Mouse (Mus musculus) lung, embryonic 14.5 days (tissue): ENCODE data around the gene Hist1h2ab. TPM values are rescaled to one million over a fixed set of nuclear protein-coding genes. Genes with fewer than 3 reads are reported as not detected.
A peak's percentile ranks its signal among the peaks of the same experiment; 100 is the strongest.
"Not testable (repeated sequence)": the region's sequence is repeated elsewhere in the genome, so short reads cannot be mapped to it uniquely, and the experiment has no call there.

Experiments
- ATAC-seq: fragments of 200-750 bp; cut with Nextera tagmentation; 2 replicates; pipeline ENCODE4 v1.8.0; 2017; ENCODE audit warnings: mild to moderate bottlenecking, moderate TSS enrichment, moderate library complexity; ENCODE audit not compliant: insufficient read depth
- DNase-seq: peaks from one replicate; pipeline ENCODE4 v3.0.0-alpha.2; 2015
- H3K27ac ChIP-seq: fragments of 300-500 bp; sonication (generic); 2 replicates; pipeline ENCODE4 v1.5.1; 2014; ENCODE audit warnings: low read depth, mild to moderate bottlenecking, moderate library complexity
- H3K27me3 ChIP-seq: fragments of 300-500 bp; sonication (generic); 2 replicates; pipeline ENCODE4 v1.6.1; 2014; ENCODE audit warnings: low read length, control low read depth; ENCODE audit not compliant: insufficient read depth
- H3K36me3 ChIP-seq: fragments of 300-500 bp; sonication (generic); 2 replicates; pipeline ENCODE4 v1.6.1; 2014; ENCODE audit warnings: control low read depth; ENCODE audit not compliant: insufficient read depth
- H3K4me1 ChIP-seq: fragments of 300-500 bp; sonication (generic); 2 replicates; pipeline ENCODE4 v1.6.1; 2014; ENCODE audit warnings: antibody characterized with exemption, control low read depth; ENCODE audit not compliant: insufficient read depth
- H3K4me2 ChIP-seq: fragments of 300-500 bp; sonication (generic); 2 replicates; pipeline ENCODE4 v1.6.1; 2014; ENCODE audit warnings: mild to moderate bottlenecking
- H3K4me3 ChIP-seq: fragments of 300-500 bp; sonication (generic); 2 replicates; pipeline ENCODE4 v1.5.1; 2014; ENCODE audit warnings: low read depth, low read length
- H3K9ac ChIP-seq: fragments of 300-500 bp; sonication (generic); 2 replicates; pipeline ENCODE4 v1.6.1; 2014
- H3K9me3 ChIP-seq: fragments of 300-500 bp; sonication (generic); 2 replicates; pipeline ENCODE4 v1.6.1; 2016; ENCODE audit warnings: low read depth, low read length, control low read depth
- CTCF ChIP-seq: IDR thresholded peaks from 2 replicates; pipeline ENCODE4 v1.5.1; 2016; ENCODE audit warnings: antibody characterized with exemption, low read depth
- WGBS: fragments of 180-500 bp; shearing (Covaris S2); extraction: QIAGEN DNeasy Blood & Tissue Kit; methylation state at CpG from one replicate; pipeline ENCODE4 v1.1.7; 2014; 5-methylcytosine and 5-hydroxymethylcytosine counted together
- polyA plus RNA-seq: library from polyadenylated mRNA; unstranded; fragments of >200 nt; fragmentation: Nextera tagmentation; extraction: Ambion mirVana; gene quantifications from 2 replicates; pipeline ENCODE4 v1.2.1, GENCODE M21; 2014

Hist1h2ab gene
- polyA plus RNA-seq, 1 experiment from 2014 or later, result 71.5 TPM

DNA sequence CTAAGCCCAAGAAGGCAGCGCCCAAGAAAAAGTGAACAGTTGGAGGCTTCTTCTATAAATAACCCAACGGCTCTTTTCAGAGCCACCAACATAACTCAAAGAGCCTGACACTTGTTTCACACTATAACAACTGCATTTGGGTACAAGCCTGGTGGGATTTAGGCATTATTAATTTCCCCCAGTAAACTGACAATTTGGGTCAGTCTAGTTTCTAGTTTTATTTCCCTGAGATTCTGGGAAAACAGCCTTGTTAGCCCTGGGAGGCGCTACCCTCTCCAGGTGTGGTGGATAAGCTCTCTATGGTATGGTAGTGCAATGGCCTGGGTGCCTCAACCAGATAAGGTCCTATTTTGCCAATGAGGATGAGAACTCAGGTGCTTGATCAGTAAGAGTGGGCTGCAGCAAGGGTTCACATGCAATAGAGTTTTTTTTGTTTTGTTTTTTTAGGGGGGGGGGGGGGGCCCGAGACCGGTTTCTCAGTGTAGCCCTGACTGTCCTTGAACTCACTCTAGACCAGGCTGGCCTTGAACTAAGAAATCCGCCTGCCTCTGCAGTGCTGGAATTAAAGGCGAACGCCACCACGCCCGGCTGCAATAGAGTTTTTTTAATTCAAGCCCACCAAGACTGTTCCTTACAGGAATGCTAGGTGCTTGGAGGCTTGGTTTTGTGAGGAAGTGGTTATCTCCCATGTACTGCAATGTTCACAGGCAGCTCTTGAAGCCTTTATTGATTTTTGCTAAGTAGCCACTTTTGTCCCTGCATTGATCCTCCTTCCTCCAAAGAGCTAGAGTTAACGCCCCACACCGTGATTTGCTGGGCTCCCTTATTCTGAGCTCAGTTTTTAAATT is 13.6 kb downstream of the Hist1h2ab start:
- DNase-seq (peak; percentile 38), ATAC-seq (no peak)
- H3K27me3 ChIP-seq, result no peaks in the 10 kb centered on the region
- H3K4me3 ChIP-seq, result peak overlapping the region; percentile 54
- peaks cover 5% of the 10 kb centered on the region; the same call in 1 of the 2 replicates for H3K4me1 ChIP-seq
- peak overlapping the region; percentile 76 for H3K9ac ChIP-seq
- H3K4me2 ChIP-seq, result peak overlapping the region; percentile 90
- TF ChIP-seq CTCF, result no peak
- H3K27ac ChIP-seq, result peak overlapping the region; percentile 99
- 27% methylated on average over 11 of the region's 12 CpGs for WGBS
- H3K9me3 ChIP-seq, result no peaks in the 10 kb centered on the region
- no peaks in the 10 kb centered on the region for H3K36me3 ChIP-seq

- Histone ChIP-seq H3K27ac (peak overlapping the region; percentile 66; the same call in 1 of the 2 replicates), H3K36me3 (no peaks in the 10 kb centered on the region), H3K9me3 (no peaks in the 10 kb centered on the region), H3K4me3 (no peak overlapping the region), H3K4me2 (peak overlapping the region; percentile 90; the same call in 1 of the 2 replicates), H3K9ac (0 out of 2 replicates have a peak overlapping the region, but pooled peaks have one; percentile 76), H3K27me3 (no peaks in the 10 kb centered on the region), H3K4me1 (peaks cover 5% of the 10 kb centered on the region; the same call in 1 of the 2 replicates)
- DNase-seq (no peak), ATAC-seq (no peak)
- TF ChIP-seq CTCF, result no peak
- WGBS, result 44% methylated on average over 1 of the region's 1 CpGs
These were observed 14.2 kb downstream of the Hist1h2ab start for GRCm38 (mm10) chr13:23765172-23765513.

- Histone ChIP-seq H3K4me1 (peaks cover 5% of the 10 kb centered on the region; the same call in 1 of the 2 replicates), H3K36me3 (no peaks in the 10 kb centered on the region), H3K9me3 (no peaks in the 10 kb centered on the region), H3K4me3 (no peak overlapping the region), H3K27me3 (no peaks in the 10 kb centered on the region), H3K9ac (no peak overlapping the region), H3K4me2 (no peak overlapping the region), H3K27ac (no peak overlapping the region)
- TF ChIP-seq CTCF, result no peak
- ATAC-seq (no peak), DNase-seq (no peak)
These were observed 15.8 kb downstream of the Hist1h2ab start for GRCm38 (mm10) chr13:23766772-23767171.

DNA sequence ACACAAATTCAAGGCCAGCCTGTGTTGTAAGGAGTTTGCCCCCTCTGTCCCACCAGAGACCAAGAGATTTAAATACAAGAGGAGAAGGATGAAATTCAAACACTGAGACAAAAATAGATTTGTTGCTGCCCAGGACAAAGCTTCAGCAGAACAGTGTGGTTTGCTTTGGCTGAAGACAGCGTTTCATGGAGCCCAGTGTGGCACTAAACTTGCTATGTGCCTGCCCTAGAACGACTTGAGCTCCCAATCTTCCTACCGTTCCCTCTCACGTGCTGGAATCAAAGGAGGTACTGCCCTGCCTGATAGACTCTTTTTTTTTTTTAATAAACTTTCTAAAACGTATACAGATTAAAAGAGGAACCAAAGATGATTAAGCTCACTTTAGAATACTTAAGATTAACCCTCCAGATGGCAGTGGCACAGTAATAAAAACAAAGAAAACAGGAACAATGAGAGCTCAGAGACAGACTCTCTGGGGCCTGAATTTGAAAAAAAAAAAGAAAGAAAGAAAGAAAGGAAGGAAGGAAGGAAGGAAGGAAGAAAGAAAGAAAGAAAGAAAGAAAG is 18.0 kb downstream of the Hist1h2ab start:
- H3K4me3 ChIP-seq, result no peak overlapping the region
- ATAC-seq, result no peak
- no peaks in the 10 kb centered on the region for H3K36me3 ChIP-seq
- no peak for DNase-seq
- H3K4me1 ChIP-seq, result peaks cover 4% of the 10 kb centered on the region; the same call in 1 of the 2 replicates
- no peak overlapping the region for H3K4me2 ChIP-seq
- H3K9me3 ChIP-seq, result no peaks in the 10 kb centered on the region
- no peak overlapping the region for H3K27ac ChIP-seq
- no peaks in the 10 kb centered on the region for H3K27me3 ChIP-seq
- TF ChIP-seq CTCF, result no peak
- WGBS, result 47% methylated on average over 5 of the region's 5 CpGs
- no peak overlapping the region for H3K9ac ChIP-seq

DNA sequence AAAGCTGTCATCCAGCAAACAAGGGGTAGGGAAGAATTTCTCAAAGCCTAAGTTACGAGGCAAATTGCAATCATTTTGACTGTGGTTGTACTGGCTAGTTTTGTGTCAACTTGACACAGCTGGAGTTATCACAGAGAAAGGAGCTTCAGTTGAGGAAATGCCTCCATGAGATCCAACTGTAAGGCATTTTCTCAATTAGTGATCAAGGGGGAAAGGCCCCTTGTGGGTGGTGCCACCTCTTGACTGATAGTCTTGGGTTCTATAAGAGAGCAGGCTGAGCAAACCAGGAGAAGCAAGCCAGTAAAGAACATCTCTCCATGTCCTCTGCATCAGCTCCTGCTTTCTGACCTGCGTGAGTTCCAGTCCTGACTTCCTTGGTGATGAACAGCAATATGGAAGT is 18.7 kb downstream of the Hist1h2ab start, which contains the start of gene Trim38:
Trim38 (plus strand) TSS at position 301 of the 400 bp plus-strand sequence.
- not testable (repeated sequence) for ATAC-seq, H3K27me3 ChIP-seq, H3K27ac ChIP-seq, H3K9me3 ChIP-seq, DNase-seq, H3K9ac ChIP-seq, H3K4me3 ChIP-seq, H3K4me1 ChIP-seq, H3K36me3 ChIP-seq, H3K4me2 ChIP-seq
- 77% methylated on average over 2 of the region's 2 CpGs for WGBS

DNA sequence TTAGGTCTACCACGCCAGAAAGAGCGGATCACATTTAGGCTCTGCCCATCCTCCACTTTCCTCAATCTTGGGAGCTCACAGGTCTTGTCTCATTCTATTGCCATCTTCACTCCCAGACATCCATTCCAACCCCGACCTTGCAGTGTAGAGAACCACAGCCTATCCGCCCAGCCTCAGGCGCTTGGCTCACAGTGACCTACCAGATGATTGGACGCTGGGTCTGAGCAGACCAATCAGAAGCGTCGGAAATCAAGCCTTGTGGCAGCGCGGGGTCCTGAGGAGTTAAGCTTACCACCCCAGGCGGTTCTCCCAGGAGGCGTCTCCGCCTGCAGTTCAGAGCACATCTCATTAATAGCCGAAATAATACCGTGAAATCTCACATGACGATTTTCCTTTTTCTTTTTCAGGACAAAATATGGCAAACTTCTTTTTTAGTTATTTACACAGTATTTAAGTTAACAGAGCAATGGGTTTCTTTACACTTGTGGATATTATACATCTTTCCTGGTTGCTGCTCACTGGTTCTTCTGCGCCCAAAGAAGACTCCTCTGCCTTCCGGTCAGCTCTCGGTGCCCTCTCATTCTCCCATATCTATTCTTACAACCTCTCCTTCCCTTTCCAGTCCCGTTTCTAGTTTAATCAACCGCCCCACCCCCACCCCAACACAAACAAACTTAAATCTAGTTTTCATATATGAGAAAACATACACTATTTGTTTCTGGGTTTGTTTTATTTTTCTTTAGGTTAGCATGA is 21.8 kb downstream of the Hist1h2ab start:
- Histone ChIP-seq H3K4me2 (peak overlapping the region; percentile 45), H3K27ac (no peak overlapping the region), H3K4me1 (no peaks in the 10 kb centered on the region), H3K36me3 (no peaks in the 10 kb centered on the region), H3K27me3 (no peaks in the 10 kb centered on the region), H3K4me3 (peak overlapping the region; percentile 3; the same call in 1 of the 2 replicates), H3K9me3 (no peaks in the 10 kb centered on the region), H3K9ac (no peak overlapping the region)
- no peak for TF ChIP-seq CTCF
- DNase-seq (peak; percentile 86), ATAC-seq (peak; percentile 98)
- WGBS, result 21% methylated on average over 21 of the region's 21 CpGs

GRCm38 (mm10) chr13:23778339-23778738 is 27.4 kb downstream of the Hist1h2ab start:
- Histone ChIP-seq H3K4me1 (no peaks in the 10 kb centered on the region), H3K4me2 (no peak overlapping the region), H3K9ac (no peak overlapping the region), H3K36me3 (no peaks in the 10 kb centered on the region), H3K27me3 (no peaks in the 10 kb centered on the region), H3K4me3 (no peak overlapping the region), H3K27ac (no peak overlapping the region), H3K9me3 (no peaks in the 10 kb centered on the region)
- TF ChIP-seq CTCF, result no peak
- DNase-seq (no peak), ATAC-seq (no peak)
- WGBS, result 89% methylated on average over 7 of the region's 7 CpGs
